Mouse (Mus musculus) kidney, postnatal 36 days (tissue): ENCODE results near the gene Scrn1.

Experiments used
- DNase-seq, 2 experiments: peaks; one replicate each; pipeline ENCODE4 v3.0.0; 2021 to 2022; ENCODE audit warnings: mixed read lengths in 2 of 2

Gene Scrn1

GRCm38 (mm10) chr6:54471866-54472265, 94.4 kb downstream of the Scrn1 start:
- DNase-seq, result no peak

- DNase-seq, result no peak
Measured at GRCm38 (mm10) chr6:54467371-54467770, 98.9 kb downstream of the Scrn1 start.

GRCm38 (mm10) chr6:54464926-54465325, 101.4 kb downstream of the Scrn1 start:
- DNase-seq, result no peak

GRCm38 (mm10) chr6:54463701-54464458, 102.4 kb downstream of the Scrn1 start:
- no peak for DNase-seq

GRCm38 (mm10) chr6:54462766-54463165, 103.5 kb downstream of the Scrn1 start:
- DNase-seq, result no peak

- peak; percentile 34 to 67 for DNase-seq
Measured at GRCm38 (mm10) chr6:54460915-54461671, 105.2 kb downstream of the Scrn1 start.

GRCm38 (mm10) chr6:54460172-54460914, 105.9 kb downstream of the Scrn1 start:
- DNase-seq, result no peak

GRCm38 (mm10) chr6:54459661-54460060, 106.6 kb downstream of the Scrn1 start:
- no peak for DNase-seq
